Mouse (Mus musculus): ENCODE results near the gene Gm3776. TPM values are rescaled to one million over a fixed set of nuclear protein-coding genes. Genes with fewer than 3 reads are reported as not detected.

The Gm3776 gene
- polyA plus RNA-seq (2014; fragmentation: Illumina TruSeq; extraction: RNeasy Lipid Tissue Mini Kit (QIAGEN cat#74804); ENCODE audit: low read depth, low replicate concordance): not detected

GRCm38 (mm10) chr9:78256914-78257313, at the start of gene Gm3776:
Gm3776 (plus strand) TSS chr9:78257129.

GRCm38 (mm10) chr9:78230461-78230860, 26.5 kb upstream of the Gm3776 start, which contains the start of gene Gsta1:
Gsta1 (plus strand) TSS chr9:78230656.

GRCm38 (mm10) chr9:78289723-78290122, 32.8 kb downstream of the Gm3776 start, which contains the start of gene Gm10639:
Gm10639 (plus strand) TSS chr9:78289923.

GRCm38 (mm10) chr9:78314696-78315095, 57.8 kb downstream of the Gm3776 start, which contains the start of gene Omt2a:
Omt2a (minus strand) TSS chr9:78314796.

Other genes with a start within 250 kb of the Gm3776 start
- 2.5 TPM for gene Gcm1, start 205.2 kb upstream of the Gm3776 start, polyA plus RNA-seq (2014; fragmentation: Illumina TruSeq; extraction: RNeasy Lipid Tissue Mini Kit (QIAGEN cat#74804); ENCODE audit: low read depth, low replicate concordance)
- 49.6 TPM for gene Fbxo9, start 148.1 kb upstream of the Gm3776 start, polyA plus RNA-seq (2014; fragmentation: Illumina TruSeq; extraction: RNeasy Lipid Tissue Mini Kit (QIAGEN cat#74804); ENCODE audit: low read depth, low replicate concordance)
- 14.0 TPM for gene Ick, start 147.9 kb upstream of the Gm3776 start, polyA plus RNA-seq (2014; fragmentation: Illumina TruSeq; extraction: RNeasy Lipid Tissue Mini Kit (QIAGEN cat#74804); ENCODE audit: low read depth, low replicate concordance)
- 117 TPM for gene Gsta4, start 74.4 kb upstream of the Gm3776 start, polyA plus RNA-seq (2014; fragmentation: Illumina TruSeq; extraction: RNeasy Lipid Tissue Mini Kit (QIAGEN cat#74804); ENCODE audit: low read depth, low replicate concordance)
- 11.3 TPM for gene Gsta1, start 26.5 kb upstream of the Gm3776 start, polyA plus RNA-seq (2014; fragmentation: Illumina TruSeq; extraction: RNeasy Lipid Tissue Mini Kit (QIAGEN cat#74804); ENCODE audit: low read depth, low replicate concordance)
- gene Gm10639, start 32.8 kb downstream of the Gm3776 start, polyA plus RNA-seq (2014; fragmentation: Illumina TruSeq; extraction: RNeasy Lipid Tissue Mini Kit (QIAGEN cat#74804); ENCODE audit: low read depth, low replicate concordance): 86.5 TPM
- not detected for gene Omt2a, start 57.7 kb downstream of the Gm3776 start, polyA plus RNA-seq (2014; fragmentation: Illumina TruSeq; extraction: RNeasy Lipid Tissue Mini Kit (QIAGEN cat#74804); ENCODE audit: low read depth, low replicate concordance)
- not detected for gene Omt2b, start 70.5 kb downstream of the Gm3776 start, polyA plus RNA-seq (2014; fragmentation: Illumina TruSeq; extraction: RNeasy Lipid Tissue Mini Kit (QIAGEN cat#74804); ENCODE audit: low read depth, low replicate concordance)
- 2,120 TPM for gene Gsta2, start 98.7 kb downstream of the Gm3776 start, polyA plus RNA-seq (2014; fragmentation: Illumina TruSeq; extraction: RNeasy Lipid Tissue Mini Kit (QIAGEN cat#74804); ENCODE audit: low read depth, low replicate concordance)
- gene Dppa5a, start 111.0 kb downstream of the Gm3776 start, polyA plus RNA-seq (2014; fragmentation: Illumina TruSeq; extraction: RNeasy Lipid Tissue Mini Kit (QIAGEN cat#74804); ENCODE audit: low read depth, low replicate concordance): not detected
- gene Ooep, start 121.6 kb downstream of the Gm3776 start, polyA plus RNA-seq (2014; fragmentation: Illumina TruSeq; extraction: RNeasy Lipid Tissue Mini Kit (QIAGEN cat#74804); ENCODE audit: low read depth, low replicate concordance): not detected
- 0.24 TPM for gene Ddx43, start 138.6 kb downstream of the Gm3776 start, polyA plus RNA-seq (2014; fragmentation: Illumina TruSeq; extraction: RNeasy Lipid Tissue Mini Kit (QIAGEN cat#74804); ENCODE audit: low read depth, low replicate concordance)
- gene Cgas, start 186.1 kb downstream of the Gm3776 start, polyA plus RNA-seq (2014; fragmentation: Illumina TruSeq; extraction: RNeasy Lipid Tissue Mini Kit (QIAGEN cat#74804); ENCODE audit: low read depth, low replicate concordance): 0.77 TPM
- gene Mto1, start 191.1 kb downstream of the Gm3776 start, polyA plus RNA-seq (2014; fragmentation: Illumina TruSeq; extraction: RNeasy Lipid Tissue Mini Kit (QIAGEN cat#74804); ENCODE audit: low read depth, low replicate concordance): 26.3 TPM
- gene Gm17324, start 191.7 kb downstream of the Gm3776 start, polyA plus RNA-seq (2014; fragmentation: Illumina TruSeq; extraction: RNeasy Lipid Tissue Mini Kit (QIAGEN cat#74804); ENCODE audit: low read depth, low replicate concordance): not detected
- 4,098 TPM for gene Eef1a1, start 232.0 kb downstream of the Gm3776 start, polyA plus RNA-seq (2014; fragmentation: Illumina TruSeq; extraction: RNeasy Lipid Tissue Mini Kit (QIAGEN cat#74804); ENCODE audit: low read depth, low replicate concordance)